Mouse (Mus musculus): ENCODE data around the gene Ell. TPM values are rescaled to one million over a fixed set of nuclear protein-coding genes. Genes with fewer than 3 reads are reported as not detected.
"Not testable (repeated sequence)": the region's sequence is repeated elsewhere in the genome, so short reads cannot be mapped to it uniquely, and the experiment has no call there.

Ell gene
- total RNA-seq, 2 experiments from 2014 or later, result 31.0 to 32.4 TPM

DNA sequence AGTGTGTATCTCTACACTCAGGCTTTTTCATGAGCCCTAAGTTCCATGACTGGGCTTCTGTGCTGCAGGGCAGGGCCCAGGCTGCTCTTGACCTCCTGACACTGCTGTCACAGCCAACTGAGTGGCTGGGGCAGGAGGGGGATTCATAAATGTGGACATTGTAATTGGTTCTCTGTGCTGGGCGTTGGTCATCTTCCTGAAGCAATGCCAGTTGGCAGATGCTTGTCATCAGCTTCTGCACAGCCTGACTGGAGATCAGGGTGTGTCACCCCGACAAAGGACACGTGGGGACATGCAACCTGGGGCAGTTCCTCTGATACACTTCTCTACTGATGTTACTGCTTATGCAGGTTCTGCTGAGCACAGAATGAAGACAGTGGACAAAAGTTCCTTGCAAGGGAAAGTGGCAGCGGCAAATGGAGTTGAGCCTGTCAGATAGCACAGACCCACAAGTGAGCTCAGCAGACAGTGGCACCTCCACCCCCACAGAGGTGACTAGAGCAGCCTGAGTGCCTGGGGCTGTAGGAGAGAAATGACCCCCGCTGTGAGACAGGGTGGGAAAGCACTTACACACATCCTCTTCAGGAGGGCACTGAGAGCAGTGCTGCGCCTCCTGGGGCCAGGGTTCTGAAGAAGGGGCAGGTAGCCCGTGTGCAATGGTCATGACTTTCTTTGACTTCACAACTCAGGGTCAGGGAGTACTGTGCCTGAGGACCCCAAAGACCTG is 22.7 kb downstream of the Ell start:
- DNase-seq (ENCODE audit: low spot score in 2 of 2), result no peak

- no peak for DNase-seq (ENCODE audit: low spot score in 2 of 2)
These were observed 23.5 kb downstream of the Ell start for GRCm38 (mm10) chr8:70562802-70563201.

- no peak for DNase-seq (ENCODE audit: low spot score in 2 of 2)
These were observed 24.6 kb downstream of the Ell start for GRCm38 (mm10) chr8:70563763-70564387.

DNA sequence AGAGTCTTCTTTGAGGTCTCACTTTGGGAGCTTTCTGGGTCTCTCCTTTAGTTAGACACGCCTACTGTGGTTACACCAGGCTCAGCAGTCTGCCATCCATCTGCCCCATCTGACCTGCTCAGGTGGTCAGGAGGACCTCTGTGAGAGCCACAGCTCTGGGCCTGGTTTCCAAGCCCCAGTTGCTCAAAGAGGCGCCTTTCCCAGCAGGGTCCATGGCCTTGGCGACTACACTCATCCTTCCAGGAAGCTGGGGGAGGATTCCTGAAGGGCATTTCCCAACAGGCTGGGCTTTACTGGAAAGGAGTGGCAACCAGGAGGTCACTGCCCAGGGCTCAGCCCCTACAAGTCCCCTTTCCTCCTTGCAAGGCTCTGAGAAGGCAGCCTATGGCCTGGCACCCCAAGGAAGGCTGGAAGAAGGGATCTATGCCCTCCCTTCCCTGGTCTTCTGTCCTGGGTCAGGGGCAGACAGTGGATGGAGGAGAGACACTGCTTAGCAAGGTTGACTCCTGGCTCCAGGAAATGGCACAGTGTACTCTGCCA is 25.5 kb downstream of the Ell start:
- DNase-seq (ENCODE audit: low spot score in 2 of 2), result no peak

DNA sequence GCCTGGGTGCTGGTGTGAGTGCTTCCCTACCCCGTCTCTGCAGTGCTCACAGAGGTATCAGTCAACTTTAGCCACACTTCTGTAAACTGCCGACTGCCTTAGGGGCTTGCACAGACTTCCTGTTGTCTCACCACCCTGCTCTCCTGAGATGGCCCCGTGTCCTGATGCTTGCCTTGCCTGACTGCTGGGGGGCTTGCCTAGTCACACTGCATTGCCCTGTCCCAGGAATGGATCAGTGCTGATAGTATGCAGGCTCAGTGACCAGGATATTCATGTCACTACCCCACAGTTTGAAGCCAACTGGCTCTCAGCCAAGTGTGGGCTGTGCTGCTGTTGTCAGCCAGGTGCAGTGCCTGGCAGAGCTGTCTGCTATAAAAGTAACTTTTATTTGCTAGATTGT is 26.3 kb downstream of the Ell start:
- DNase-seq (ENCODE audit: low spot score in 2 of 2), result no peak

DNA sequence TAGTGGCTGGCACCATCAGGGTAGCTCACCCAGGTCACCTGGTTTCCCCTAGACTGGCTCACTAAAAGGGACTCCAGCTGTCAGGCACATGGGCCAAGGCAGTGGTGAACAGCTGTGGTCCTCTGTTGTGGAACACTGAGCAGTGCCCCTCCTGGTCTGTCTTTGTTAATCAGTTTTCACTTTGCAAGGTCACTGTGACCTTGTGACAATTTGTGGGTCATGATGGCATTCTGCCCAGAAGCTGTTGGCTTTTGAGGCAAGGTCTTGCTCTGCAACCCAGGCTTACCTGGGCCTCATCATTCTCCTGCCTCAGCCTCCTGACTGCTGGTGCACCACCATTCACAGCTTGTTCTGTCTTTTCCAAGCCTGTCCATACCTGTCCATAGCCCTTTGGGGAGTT is 31.1 kb downstream of the Ell start:
- no peak for DNase-seq (ENCODE audit: low spot score in 2 of 2)

- no peak for DNase-seq (ENCODE audit: low spot score in 2 of 2)
These were observed 31.7 kb downstream of the Ell start for GRCm38 (mm10) chr8:70570990-70571389.

- no peak for DNase-seq (ENCODE audit: low spot score in 2 of 2)
These were observed 35.0 kb downstream of the Ell start for GRCm38 (mm10) chr8:70574302-70574701.

GRCm38 (mm10) chr8:70574915-70575314 is 35.7 kb downstream of the Ell start:
- DNase-seq (ENCODE audit: low spot score in 2 of 2), result no peak

GRCm38 (mm10) chr8:70577207-70577606 is 38.0 kb downstream of the Ell start:
- no peak for DNase-seq (ENCODE audit: low spot score in 2 of 2)

DNA sequence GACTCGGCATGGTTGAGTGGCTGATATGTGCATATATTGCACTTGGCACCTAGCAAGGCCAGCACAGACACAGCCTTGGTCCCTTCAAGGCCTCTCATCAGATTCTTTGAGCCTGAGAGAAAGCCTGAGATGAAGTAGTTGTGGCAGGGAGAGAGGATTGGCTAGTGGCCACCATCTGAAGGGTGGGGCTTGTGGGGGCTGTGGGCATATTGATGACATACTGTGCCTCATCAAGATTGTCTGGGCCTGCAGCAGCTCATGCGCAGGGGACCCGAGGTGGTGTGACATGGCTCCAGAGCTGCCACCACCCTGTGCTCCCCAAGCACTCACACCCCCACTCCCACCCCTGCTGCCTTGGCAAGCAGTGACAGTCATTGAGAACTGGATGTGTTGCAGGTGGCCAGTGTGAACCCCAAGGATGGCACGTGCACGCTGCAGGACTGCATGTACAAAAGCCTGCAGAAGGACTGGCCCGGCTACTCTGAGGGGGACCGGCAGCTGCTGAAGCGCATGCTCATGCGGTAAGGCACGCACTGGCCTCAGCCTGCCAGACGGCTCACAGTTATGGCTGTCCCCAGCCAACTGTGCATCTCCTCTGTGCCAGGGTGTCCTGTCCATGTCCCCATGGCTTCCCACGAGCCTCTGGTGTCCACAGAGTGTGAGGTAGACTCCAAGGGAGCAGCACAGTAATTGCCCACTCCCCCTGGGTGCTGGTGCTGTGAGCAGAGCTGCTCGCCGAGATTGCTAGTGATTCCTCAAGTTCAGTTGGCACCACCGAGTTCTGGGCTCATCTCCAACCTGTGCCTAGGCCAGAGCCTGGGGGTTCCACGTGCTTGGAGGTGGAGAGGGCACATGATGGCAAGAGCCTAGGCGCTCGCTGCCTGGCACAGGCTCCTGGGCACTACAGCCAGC is 44.5 kb downstream of the Ell start:
- DNase-seq (ENCODE audit: low spot score in 2 of 2), result no peak

GRCm38 (mm10) chr8:70584606-70585257 is 45.5 kb downstream of the Ell start:
- DNase-seq (ENCODE audit: low spot score in 2 of 2), result no peak

- peak in 1 of 2 experiments; percentile 51 for DNase-seq (ENCODE audit: low spot score in 2 of 2)
These were observed 46.0 kb downstream of the Ell start for GRCm38 (mm10) chr8:70585258-70585652.

GRCm38 (mm10) chr8:70587955-70588354 is 48.7 kb downstream of the Ell start:
- DNase-seq (ENCODE audit: low spot score in 2 of 2), result not testable (repeated sequence)

DNA sequence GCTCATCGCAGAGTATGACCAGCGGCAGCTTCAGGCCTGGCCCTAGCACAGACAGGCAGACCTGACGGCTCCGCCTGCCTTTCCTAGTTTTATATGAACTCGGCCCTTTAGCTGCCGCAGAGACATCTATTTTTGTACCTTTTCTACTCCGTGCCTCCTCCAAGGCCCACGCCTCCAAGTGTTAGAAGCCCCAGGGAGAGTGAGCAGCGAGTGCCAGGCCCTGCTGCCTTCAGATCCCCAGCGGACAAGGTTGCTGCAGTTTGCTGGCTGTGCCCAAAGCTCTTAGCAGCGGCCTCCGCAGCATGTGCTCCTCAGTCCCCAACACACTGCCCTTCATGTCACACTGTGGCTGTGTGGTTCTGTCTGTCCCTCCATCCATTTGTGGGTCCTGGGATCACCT is 52.3 kb downstream of the Ell start:
- DNase-seq (ENCODE audit: low spot score in 2 of 2), result no peak

DNA sequence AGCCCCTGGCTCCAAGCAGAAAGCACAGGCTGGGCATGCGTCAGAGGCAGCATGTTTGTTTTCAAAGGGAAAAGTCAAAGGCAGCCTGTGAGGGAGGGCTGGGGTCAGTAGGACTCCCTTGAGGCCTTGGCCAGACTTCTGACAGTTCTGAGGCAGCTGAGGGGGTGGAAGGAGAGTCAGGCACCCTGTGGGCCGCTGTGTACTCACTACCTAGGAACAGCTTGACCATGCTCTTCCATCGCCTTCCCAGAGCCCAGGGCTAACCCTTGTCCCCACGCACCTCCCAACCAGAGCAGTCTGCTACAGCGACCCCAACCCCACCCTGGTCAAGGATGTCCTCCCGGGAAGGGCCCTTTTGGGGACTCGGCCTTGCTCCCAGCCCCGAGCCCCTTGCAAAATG is 53.9 kb downstream of the Ell start:
- DNase-seq (ENCODE audit: low spot score in 2 of 2), result no peak

DNA sequence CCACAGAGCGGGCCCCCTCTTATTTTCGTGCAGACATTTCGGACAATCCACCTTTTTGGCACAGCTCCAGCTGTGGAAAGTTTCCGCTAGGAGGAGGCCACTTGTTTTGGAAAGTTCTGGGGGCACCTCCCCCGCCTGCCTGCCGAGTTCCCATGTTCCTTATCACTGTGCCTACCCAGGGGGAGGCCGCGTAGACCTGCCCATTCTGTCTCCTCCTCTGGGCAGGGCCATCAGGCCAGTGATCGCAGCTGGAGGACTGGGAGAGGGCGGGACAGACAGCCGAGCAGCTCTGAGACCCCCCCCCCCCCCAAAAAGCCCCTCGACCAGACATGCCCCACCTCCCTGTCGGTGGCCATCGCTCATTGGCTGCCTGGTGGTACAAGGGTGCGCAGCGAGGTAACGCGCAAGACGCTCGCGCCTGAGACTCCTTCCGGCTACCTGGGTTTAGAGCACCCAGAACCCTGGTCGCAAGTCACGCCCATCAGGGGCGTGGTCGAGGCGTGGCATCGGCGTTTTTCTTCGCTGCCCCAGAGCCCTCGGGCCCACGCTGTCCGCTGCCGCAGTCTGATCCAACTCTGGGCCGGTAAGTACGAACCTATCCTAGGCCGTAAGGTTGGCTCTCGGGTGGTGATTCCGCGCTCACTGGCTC is 54.8 kb downstream of the Ell start, which contains the start of gene Isyna1:
Gene Isyna1 (plus strand): TSS at position 413 of the 649 bp plus-strand sequence.
- DNase-seq (ENCODE audit: low spot score in 2 of 2), result peak; percentile 65 to 81

DNA sequence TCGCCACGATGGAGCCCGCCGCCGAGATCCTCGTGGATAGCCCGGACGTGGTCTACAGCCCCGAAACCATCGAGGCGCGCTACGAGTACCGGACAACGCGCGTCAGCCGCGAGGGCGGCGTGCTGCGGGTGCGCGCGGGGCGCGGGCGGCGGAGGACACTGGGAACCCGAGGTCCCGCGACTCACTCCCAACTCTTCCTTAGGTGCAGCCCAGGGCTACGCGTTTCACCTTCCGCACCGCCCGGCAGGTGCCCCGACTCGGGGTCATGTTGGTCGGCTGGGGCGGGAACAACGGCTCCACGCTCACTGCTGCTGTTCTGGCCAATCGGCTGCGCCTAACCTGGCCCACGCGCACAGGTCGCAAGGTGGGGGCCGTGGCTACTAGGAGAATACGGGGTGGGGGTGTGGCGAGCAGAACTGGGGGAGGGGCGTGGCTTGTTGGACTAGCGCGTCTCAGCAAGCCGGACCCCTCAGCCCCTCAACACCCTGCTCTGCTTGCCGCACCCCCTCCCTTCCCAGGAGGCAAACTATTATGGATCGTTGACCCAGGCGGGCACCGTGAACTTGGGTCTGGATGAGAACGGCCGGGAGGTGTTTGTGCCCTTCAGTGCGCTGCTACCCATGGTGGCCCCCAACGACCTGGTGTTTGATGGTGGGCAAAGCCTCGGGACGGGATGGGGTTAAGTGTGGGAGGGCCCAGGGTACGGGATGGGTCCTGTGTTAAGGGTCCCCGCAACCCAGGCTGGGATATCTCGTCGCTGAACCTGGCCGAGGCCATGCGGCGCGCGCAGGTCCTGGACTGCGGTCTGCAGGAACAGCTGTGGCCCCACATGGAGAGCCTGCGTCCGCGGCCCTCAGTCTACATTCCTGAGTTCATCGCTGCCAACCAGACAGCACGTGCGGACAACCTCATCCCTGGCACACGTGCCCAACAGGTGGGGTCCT is 55.6 kb downstream of the Ell start:
- no peak for DNase-seq (ENCODE audit: low spot score in 2 of 2)

DNA sequence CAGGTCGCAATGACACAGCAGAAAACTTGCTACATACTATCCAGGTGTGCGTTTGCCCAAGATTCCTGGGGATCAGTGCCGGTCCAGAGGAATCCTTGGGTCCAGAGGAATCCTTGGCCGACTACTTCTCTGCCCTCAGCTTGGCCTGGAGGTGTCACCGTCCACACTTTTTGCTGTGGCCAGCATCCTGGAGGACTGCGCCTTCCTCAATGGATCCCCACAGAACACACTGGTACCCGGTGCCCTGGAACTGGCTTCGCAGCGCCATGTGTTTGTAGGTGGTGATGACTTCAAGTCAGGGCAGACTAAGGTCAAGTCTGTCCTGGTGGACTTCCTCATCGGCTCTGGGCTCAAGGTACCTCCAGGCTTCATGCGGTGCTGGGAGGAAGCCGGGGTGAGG is 56.6 kb downstream of the Ell start:
- DNase-seq (ENCODE audit: low spot score in 2 of 2), result no peak
